Mouse (Mus musculus) large intestine, adult 2 months (tissue): ENCODE measurements around the gene Lgr6. TPM values are rescaled to one million over a fixed set of nuclear protein-coding genes. Genes with fewer than 3 reads are reported as not detected.
A peak's percentile ranks its signal among the peaks of the same experiment; 100 is the strongest.

Experiments used
- DNase-seq: peaks from one replicate; pipeline ENCODE4 v3.0.0-alpha.2; 2012; ENCODE audit warnings: low read depth, low spot score
- WGBS: fragments of 180-500 bp; shearing (Covaris S2); methylation state at CpG from one replicate; pipeline ENCODE4 v1.1.7; 2018; 5-methylcytosine and 5-hydroxymethylcytosine counted together
- polyA plus RNA-seq: library from polyadenylated mRNA; depleted of rRNA; stranded (reverse); fragments of >200 nt; gene quantifications from 2 replicates; pipeline ENCODE4 v1.2.3, GENCODE M21; 2012

Lgr6 gene
- polyA plus RNA-seq, 1 experiment, result 0.07 TPM

GRCm38 (mm10) chr1:134992046-134992645 lies 112.9 kb downstream of the Lgr6 start:
- DNase-seq, result no peak
- WGBS, result 48% methylated on average over 8 of the region's 8 CpGs

- peak; percentile 46 for DNase-seq
- WGBS, result 9% methylated on average over 7 of the region's 7 CpGs
Measured at GRCm38 (mm10) chr1:134989372-134989771, 115.7 kb downstream of the Lgr6 start.

DNA sequence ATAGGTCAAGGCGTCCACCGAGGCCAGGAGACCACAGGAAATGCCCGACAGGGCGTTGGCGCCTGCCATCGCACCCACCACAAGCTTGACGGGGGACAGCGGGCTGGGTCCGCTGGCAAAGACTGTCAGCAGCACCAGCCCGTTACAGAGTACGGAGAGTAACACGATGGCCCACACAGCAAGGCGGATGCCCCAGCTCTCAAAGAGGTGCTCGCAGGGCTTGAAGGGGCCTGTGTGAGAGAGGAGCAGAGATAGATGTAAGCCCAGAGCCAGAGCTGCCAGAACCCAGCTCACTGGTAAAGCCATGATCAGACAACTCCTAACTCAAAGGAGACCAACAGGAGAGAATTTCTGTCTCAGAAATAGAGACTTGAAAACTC lies 117.1 kb downstream of the Lgr6 start:
- WGBS, result 11% methylated on average over 14 of the region's 14 CpGs
- DNase-seq, result no peak

- peak; percentile 4 for DNase-seq
- 29% methylated on average over 48 of the region's 48 CpGs for WGBS
Measured at GRCm38 (mm10) chr1:134987173-134987961, 117.7 kb downstream of the Lgr6 start.

GRCm38 (mm10) chr1:134972920-134973319 lies 132.2 kb downstream of the Lgr6 start:
- no peak for DNase-seq
- 79% methylated on average over 1 of the region's 1 CpGs for WGBS

DNA sequence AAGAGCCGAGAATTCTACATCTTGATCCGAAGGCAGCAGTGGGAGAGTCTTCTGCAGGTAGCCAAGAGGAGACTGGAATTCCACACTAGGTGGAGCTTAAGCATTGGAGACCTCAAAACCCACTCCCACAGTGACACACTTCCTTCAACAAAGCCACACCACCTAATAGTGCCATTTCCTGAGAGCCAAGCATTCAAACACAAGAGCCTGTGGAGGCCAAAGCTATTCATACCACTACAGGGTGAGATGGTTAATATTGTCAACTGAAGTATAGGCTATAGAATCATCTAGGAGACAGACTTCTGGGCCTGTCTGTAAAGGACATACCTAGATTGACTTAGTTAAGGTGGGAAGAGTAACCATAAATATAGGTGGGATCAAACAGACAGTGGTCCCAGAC lies 139.6 kb downstream of the Lgr6 start:
- 96% methylated on average over 2 of the region's 2 CpGs for WGBS
- no peak for DNase-seq

DNA sequence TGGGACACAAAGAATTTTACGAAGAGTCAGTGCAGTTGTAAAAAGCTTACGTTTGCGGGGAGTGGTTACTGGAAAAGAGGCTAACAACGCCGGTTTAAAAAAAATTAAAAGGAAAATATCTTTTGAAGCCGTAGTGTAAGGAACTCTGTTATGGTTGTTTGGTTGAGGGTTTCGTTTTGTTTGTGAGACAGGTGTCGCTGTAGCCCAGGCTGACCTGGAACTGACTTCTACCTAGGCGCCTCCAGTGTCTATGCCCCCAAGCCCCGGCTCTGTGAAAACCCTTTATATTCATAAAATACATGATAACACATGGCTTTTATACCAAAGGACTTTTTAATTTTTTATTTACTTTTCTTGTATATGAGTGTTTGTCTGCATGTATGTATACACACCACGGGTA lies 142.3 kb downstream of the Lgr6 start:
- DNase-seq, result no peak
- WGBS, result under 1% methylated on average over 11 of the region's 11 CpGs

GRCm38 (mm10) chr1:134962053-134962803 lies 142.8 kb downstream of the Lgr6 start, which contains the start of gene Ube2t:
Gene Ube2t (plus strand): TSS chr1:134962565.
- 1% methylated on average over 50 of the region's 50 CpGs for WGBS
- DNase-seq, result peak; percentile 72

- WGBS, result 63% methylated on average over 7 of the region's 7 CpGs
- no peak for DNase-seq
Measured at GRCm38 (mm10) chr1:134960634-134961033, 144.4 kb downstream of the Lgr6 start.

DNA sequence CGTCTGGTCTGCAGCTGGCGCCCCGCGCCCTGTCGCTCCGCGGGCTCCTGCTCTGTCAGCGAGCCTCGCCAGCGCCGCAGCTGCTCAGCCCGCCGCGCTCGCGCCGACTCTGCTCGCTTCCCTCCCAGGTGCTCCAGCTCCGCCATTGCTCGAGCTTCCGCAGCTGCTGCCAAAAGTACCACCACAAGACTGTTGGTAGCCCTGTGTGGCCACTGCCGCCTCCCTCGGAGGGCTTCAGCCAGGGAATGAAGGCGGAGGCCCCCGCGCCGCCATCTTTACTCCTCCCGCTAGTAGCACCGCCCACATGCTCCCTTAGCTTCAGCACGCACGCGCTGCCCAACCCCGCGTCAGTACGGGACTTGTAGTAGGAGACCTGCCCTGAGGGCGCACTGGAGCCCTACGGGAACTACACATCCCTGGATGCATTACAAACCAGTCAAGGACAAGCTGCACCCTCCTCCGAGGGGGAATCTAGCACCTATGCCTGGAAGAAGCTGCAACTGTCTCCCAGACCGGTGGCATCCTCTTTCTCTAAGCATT lies 149.4 kb downstream of the Lgr6 start, which contains the start of gene Ppp1r12b:
TSS of gene Ppp1r12b (minus strand) at position 306 of the 540 bp plus-strand sequence.
- peak; percentile 80 for DNase-seq
- under 1% methylated on average over 39 of the region's 39 CpGs for WGBS

GRCm38 (mm10) chr1:134955050-134955636 lies 149.9 kb downstream of the Lgr6 start:
- no peak for DNase-seq
- WGBS, result 1% methylated on average over 16 of the region's 16 CpGs

DNA sequence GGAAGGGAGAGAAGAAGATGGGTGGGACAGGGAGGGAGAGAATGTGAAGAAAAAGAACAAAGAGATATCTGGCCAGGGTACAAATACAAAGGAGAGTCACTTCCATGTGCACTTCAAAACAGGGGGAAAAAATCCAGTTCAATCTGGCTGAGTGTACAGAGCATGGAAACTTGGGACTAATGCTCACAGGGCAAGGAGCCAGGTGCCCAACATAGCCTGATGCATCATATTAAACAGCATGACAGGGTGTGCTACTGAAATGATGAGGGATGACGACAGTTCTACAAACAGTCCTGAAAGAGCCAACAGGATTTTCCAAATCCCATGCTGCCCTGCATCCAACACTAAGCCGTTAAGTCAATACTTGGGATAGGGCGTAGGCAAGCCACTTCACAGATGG lies 155.1 kb downstream of the Lgr6 start:
- no peak for DNase-seq
- WGBS, result 74% methylated on average over 3 of the region's 3 CpGs

DNA sequence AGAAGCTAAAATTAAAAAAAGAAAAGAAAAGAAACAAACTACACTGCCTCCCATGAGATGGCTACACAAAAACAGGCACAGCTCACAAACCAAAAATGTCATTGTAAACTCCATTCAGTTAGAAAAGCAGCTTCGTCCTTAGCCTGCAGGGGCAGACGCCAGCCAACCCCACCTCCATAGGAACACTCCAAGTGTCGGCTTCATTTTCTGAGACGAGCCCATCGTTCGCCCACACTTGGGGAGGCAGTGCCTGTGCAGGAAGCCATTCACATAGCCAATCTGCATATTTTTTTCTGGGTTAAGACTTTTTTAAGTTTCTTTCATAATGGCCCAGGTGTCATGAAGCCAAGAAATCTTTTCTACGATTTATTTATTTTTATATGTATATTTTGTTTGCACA lies 157.5 kb downstream of the Lgr6 start:
- 87% methylated on average over 7 of the region's 7 CpGs for whole genome bisulfite sequencing
- DNase-seq, result no peak

- no peak for DNase-seq
- WGBS, result 94% methylated on average over 2 of the region's 2 CpGs
Measured at GRCm38 (mm10) chr1:134942898-134943297, 162.2 kb downstream of the Lgr6 start.

- DNase-seq, result no peak
- 27% methylated on average over 4 of the region's 4 CpGs for WGBS
Measured at GRCm38 (mm10) chr1:134940863-134941262, 164.2 kb downstream of the Lgr6 start.

GRCm38 (mm10) chr1:134938233-134938632 lies 166.8 kb downstream of the Lgr6 start:
- 81% methylated on average over 1 of the region's 1 CpGs for WGBS
- DNase-seq, result no peak

DNA sequence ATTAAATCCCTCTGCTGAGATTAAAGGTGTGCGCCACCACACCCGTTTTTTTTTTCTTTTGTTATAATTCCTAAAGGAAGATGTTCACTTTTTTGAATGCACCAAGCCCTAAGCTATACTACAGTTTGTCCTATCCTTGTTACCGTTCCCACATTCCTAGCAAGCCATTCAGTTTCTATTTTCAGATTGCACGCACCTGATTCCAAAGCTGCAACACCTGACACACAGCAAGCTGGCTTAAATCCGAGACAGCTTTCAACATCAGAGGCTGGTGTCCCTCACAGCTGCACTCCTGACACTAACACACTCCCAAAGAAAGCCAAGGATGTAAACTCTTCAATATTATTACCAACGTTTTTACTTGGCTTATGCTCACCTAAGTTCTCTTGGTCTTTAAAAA lies 168.7 kb downstream of the Lgr6 start:
- no peak for DNase-seq
- WGBS, result 83% methylated on average over 6 of the region's 6 CpGs
